Comparison of ENCODE assay signal across 8 mouse cellular contexts in genomic region chr1:93511585-93512350, GRCm38 (mm10). TPM values are rescaled to one million over a fixed set of nuclear protein-coding genes. Genes with fewer than 3 reads are reported as not detected.
DNase-seq lines count a peak whose midpoint lies in the region; ATAC-seq and TF ChIP-seq lines count a peak whose summit lies in the region.

Gene Farp2 (plus strand): TSS chr1:93512079.

- under 1% methylated on average over 66 of the region's 71 CpGs for WGBS in hindbrain, embryonic 13.5 days

- peak within 1 kb of the TSS; percentile 79 for H3K27ac ChIP-seq in hindbrain, embryonic 13.5 days

- peak within 1 kb of the TSS; percentile 73 for H3K4me3 ChIP-seq in hindbrain, embryonic 13.5 days

- POLR2A ChIA-PET in Patski (lab: Charles Lee) = interaction anchor here (0.7 kb wide), 1 partner anchor 67 kb away, joined by 3 read pairs; no protein-coding TSS in a partner anchor

- no peak for TF ChIP-seq CTCF in Patski (IDR thresholded peaks at IDR 0.05)

- peaks cover 22% of the 10 kb centered on the region for H3K4me1 ChIP-seq in hindbrain, embryonic 13.5 days (replicated peaks)

- H3K9me3 ChIP-seq in hindbrain, embryonic 13.5 days = no peaks in the 10 kb centered on the region

- H3K4me2 ChIP-seq in hindbrain, embryonic 13.5 days = peak within 1 kb of the TSS; percentile 84

- ATAC-seq in Patski = peak; percentile 99
- ATAC-seq in hindbrain, embryonic 13.5 days (ENCODE audit: low FRiP score) = peak; percentile 96

- H3K9ac ChIP-seq in hindbrain, embryonic 13.5 days = peak within 1 kb of the TSS; percentile 90

- no peaks in the 10 kb centered on the region for H3K27me3 ChIP-seq in Patski
- H3K27me3 ChIP-seq in hindbrain, embryonic 13.5 days = no peaks in the 10 kb centered on the region

- CTCF ChIA-PET in Patski (lab: Charles Lee) = interaction anchor here (0.7 to 1.9 kb wide), 2 partner anchors 17 to 33 kb away, joined by 3 to 6 read pairs; no protein-coding TSS in a partner anchor

- in situ Hi-C loops in Patski (cut with MboI; ENCODE audit: low pct_unique_long_range_greater_than_20kb) = loop anchor here (10.0 to 25.0 kb wide), 2 partner anchors 223 to 576 kb away; no protein-coding TSS in a partner anchor

- peak; percentile 80 for DNase-seq in Patski (ENCODE audit: low read depth, low spot score)
- DNase-seq in cerebellum, postnatal 14 days = peak; percentile 94
- peak; percentile 88 for DNase-seq in frontal cortex, postnatal 14 days (ENCODE audit: low spot score in 2 of 2)
- DNase-seq in layer of hippocampus, postnatal 25 days (ENCODE audit: extremely low spot score in 1 of 2, low spot score in 1 of 2) = peak; percentile 77 to 84
- DNase-seq in lung, postnatal 25 days (ENCODE audit: low spot score) = peak; percentile 98
- peak; percentile 89 for DNase-seq in retina, embryonic 14.5 days (ENCODE audit: low spot score)
- peak; percentile 95 for DNase-seq in thymus, postnatal 4 days

- peaks cover 9% of the 10 kb centered on the region; the same call in 1 of the 2 replicates for H3K36me3 ChIP-seq in hindbrain, embryonic 13.5 days

RNA-seq across cellular contexts. Expression of gene Farp2, which starts in this region (rescaled TPM):
- polyA plus RNA-seq in Patski (2021) = 10.1 TPM
- polyA plus RNA-seq in hindbrain, embryonic 13.5 days (2015; fragmentation: Nextera tagmentation; extraction: Ambion mirVana) = 5.9 TPM in 2 replicates
- total RNA-seq in layer of hippocampus, postnatal 25 days (2021) = 10 to 100 TPM; 11.0 to 12.9 TPM

Comparison
In these comparisons a context has a peak if more than half of its experiments do, and no peak if none do; other contexts are left out.
1. Peak in every context shown above with its lines: DNase-seq, ATAC-seq, H3K4me3 ChIP-seq and H3K27ac ChIP-seq.